Mouse (Mus musculus): ENCODE results near the gene Catip.
"Not testable (repeated sequence)": the region's sequence is repeated elsewhere in the genome, so short reads cannot be mapped to it uniquely, and the experiment has no call there.

Catip gene

GRCm38 (mm10) chr1:74384525-74384924, 22.6 kb downstream of the Catip start:
- no peak for DNase-seq (ENCODE audit: low read depth, low spot score)

- no peak for DNase-seq (ENCODE audit: low read depth, low spot score)
Observed at GRCm38 (mm10) chr1:74385064-74385463, 23.2 kb downstream of the Catip start.

- no peak for DNase-seq (ENCODE audit: low read depth, low spot score)
Observed at GRCm38 (mm10) chr1:74385531-74385930, 23.6 kb downstream of the Catip start.

GRCm38 (mm10) chr1:74386363-74386713, 24.4 kb downstream of the Catip start:
- no peak for DNase-seq (ENCODE audit: low read depth, low spot score)

GRCm38 (mm10) chr1:74386714-74387385, 24.9 kb downstream of the Catip start:
- DNase-seq (ENCODE audit: low read depth, low spot score): peak; percentile 87

- DNase-seq (ENCODE audit: low read depth, low spot score): no peak
Observed at GRCm38 (mm10) chr1:74387386-74387988, 25.6 kb downstream of the Catip start.

- no peak for DNase-seq (ENCODE audit: low read depth, low spot score)
Observed at GRCm38 (mm10) chr1:74388398-74388920, 26.6 kb downstream of the Catip start.

- DNase-seq (ENCODE audit: low read depth, low spot score): no peak
Observed at GRCm38 (mm10) chr1:74389831-74390286, 28.0 kb downstream of the Catip start.

- DNase-seq (ENCODE audit: low read depth, low spot score): no peak
Observed at GRCm38 (mm10) chr1:74390287-74390906, 28.5 kb downstream of the Catip start.

GRCm38 (mm10) chr1:74390924-74391748, 29.2 kb downstream of the Catip start, which contains the start of gene Ctdsp1:
Ctdsp1 (plus strand) TSS chr1:74391509.
- DNase-seq (ENCODE audit: low read depth, low spot score): peak; percentile 85

GRCm38 (mm10) chr1:74391844-74392441, 30.0 kb downstream of the Catip start:
- DNase-seq (ENCODE audit: low read depth, low spot score): no peak

- no peak for DNase-seq (ENCODE audit: low read depth, low spot score)
Observed at GRCm38 (mm10) chr1:74392446-74392994, 30.6 kb downstream of the Catip start.

GRCm38 (mm10) chr1:74393010-74393409, 31.1 kb downstream of the Catip start:
- no peak for DNase-seq (ENCODE audit: low read depth, low spot score)

- no peak for DNase-seq (ENCODE audit: low read depth, low spot score)
Observed at GRCm38 (mm10) chr1:74393697-74394096, 31.8 kb downstream of the Catip start.

- DNase-seq (ENCODE audit: low read depth, low spot score): no peak
Observed at GRCm38 (mm10) chr1:74394311-74394710, 32.4 kb downstream of the Catip start.

- no peak for DNase-seq (ENCODE audit: low read depth, low spot score)
Observed at GRCm38 (mm10) chr1:74394858-74395257, 33.0 kb downstream of the Catip start.

- no peak for DNase-seq (ENCODE audit: low read depth, low spot score)
Observed at GRCm38 (mm10) chr1:74395290-74395689, 33.4 kb downstream of the Catip start.

- not testable (repeated sequence) for DNase-seq (ENCODE audit: low read depth, low spot score)
Observed at GRCm38 (mm10) chr1:74396456-74397222, 34.7 kb downstream of the Catip start.

GRCm38 (mm10) chr1:74397268-74397918, 35.5 kb downstream of the Catip start:
- DNase-seq (ENCODE audit: low read depth, low spot score): no peak

All from brain, embryonic 18.5 days (tissue).